Mouse (Mus musculus): Measurements from ENCODE around the gene Supt7l.

The Supt7l gene

GRCm38 (mm10) chr5:31494513-31495297 is 32.9 kb downstream of the Supt7l start, which contains the start of gene Gpn1:
Gpn1 (plus strand) TSS chr5:31494741.
- peak; percentile 90 to 96 for DNase-seq (ENCODE audit: inconsistent age in 2 of 2, low spot score in 1 of 2)

- no peak for DNase-seq (ENCODE audit: inconsistent age in 2 of 2, low spot score in 1 of 2)
Measured at GRCm38 (mm10) chr5:31492031-31492430, 35.6 kb downstream of the Supt7l start.

DNA sequence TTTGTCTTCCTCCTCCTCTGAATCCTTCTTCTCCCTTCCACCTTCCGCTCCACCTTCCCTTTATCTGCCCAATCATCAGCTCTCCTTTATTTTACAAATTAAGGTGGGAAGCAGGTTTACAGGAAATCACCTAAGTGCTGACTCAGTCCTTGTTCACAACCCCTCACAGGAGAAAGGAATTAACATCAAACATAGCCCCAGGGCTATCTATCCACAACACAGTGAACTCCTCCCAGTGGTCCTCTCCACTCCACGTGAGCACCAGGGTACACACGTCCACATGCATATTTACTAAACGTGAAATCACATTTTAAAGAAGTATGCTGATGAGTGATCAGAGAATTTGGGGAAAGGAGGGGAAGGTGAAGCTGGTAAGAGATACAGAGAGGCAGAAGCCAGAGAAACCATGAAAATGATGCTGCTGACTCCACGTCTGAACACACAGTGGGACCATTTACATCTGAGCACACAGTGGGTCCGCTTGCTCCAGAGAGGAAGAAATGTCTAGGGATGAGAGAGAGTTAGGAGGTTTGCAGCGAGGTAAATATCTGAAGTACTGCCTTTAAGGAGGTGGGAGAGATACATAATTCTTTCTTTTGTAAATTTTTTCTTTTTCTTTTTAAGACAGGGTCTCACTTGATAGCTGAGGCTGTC is 38.4 kb downstream of the Supt7l start:
- no peak for DNase-seq (ENCODE audit: inconsistent age in 2 of 2, low spot score in 1 of 2)

GRCm38 (mm10) chr5:31487889-31488288 is 39.7 kb downstream of the Supt7l start:
- DNase-seq (ENCODE audit: inconsistent age in 2 of 2, low spot score in 1 of 2) = no peak

DNA sequence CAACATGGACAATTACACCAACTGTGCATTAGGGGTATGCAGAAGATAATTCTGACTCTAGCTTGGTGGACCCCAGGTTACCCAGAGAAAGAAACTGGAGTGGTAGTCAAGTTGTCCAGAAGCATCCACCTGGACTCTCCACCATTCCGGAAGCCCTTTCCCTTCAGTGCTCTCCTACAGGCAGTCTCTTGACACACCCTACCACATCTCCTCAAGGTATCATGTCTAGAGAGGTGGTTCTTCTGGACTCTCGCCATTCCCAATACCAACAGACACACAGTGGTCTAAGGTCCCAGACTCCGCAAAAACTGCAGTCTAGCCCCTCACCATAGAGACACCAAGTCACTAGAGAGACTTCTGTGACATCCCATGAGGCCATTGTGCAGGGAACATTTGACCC is 42.2 kb downstream of the Supt7l start, which contains the start of gene 4930548H24Rik:
Gene 4930548H24Rik (plus strand): TSS at position 301 of the 400 bp plus-strand sequence.
- DNase-seq (ENCODE audit: inconsistent age in 2 of 2, low spot score in 1 of 2) = no peak

GRCm38 (mm10) chr5:31480536-31480935 is 47.1 kb downstream of the Supt7l start:
- DNase-seq (ENCODE audit: inconsistent age in 2 of 2, low spot score in 1 of 2) = no peak

DNA sequence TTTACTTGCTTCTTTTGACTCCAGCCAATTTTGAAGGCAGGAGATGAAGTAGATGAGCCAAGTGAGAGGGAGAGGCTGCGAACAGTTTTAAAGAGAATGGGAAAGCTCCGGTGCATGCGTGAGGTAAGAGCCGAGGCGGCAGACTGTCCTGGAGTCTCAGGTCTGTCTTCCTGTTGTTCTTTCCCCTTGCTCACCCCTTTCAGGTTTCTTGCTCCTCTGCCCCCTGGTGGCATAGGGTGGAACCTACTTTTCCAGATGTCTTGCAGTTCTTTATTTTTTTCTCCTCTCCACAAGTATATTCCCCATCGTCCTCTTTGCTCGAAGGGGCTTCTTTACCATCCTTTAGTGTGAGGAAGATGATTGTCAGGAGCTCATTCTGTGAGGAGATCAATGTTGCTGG is 57.3 kb downstream of the Supt7l start:
- peak; percentile 36 to 79 for DNase-seq (ENCODE audit: inconsistent age in 2 of 2, low spot score in 1 of 2)

GRCm38 (mm10) chr5:31469711-31470110 is 57.9 kb downstream of the Supt7l start:
- no peak for DNase-seq (ENCODE audit: inconsistent age in 2 of 2, low spot score in 1 of 2)

- no peak for DNase-seq (ENCODE audit: inconsistent age in 2 of 2, low spot score in 1 of 2)
Measured at GRCm38 (mm10) chr5:31467798-31468197, 59.8 kb downstream of the Supt7l start.
